Mouse (Mus musculus): ENCODE results near the gene Lrrc25.

The Lrrc25 gene

DNA sequence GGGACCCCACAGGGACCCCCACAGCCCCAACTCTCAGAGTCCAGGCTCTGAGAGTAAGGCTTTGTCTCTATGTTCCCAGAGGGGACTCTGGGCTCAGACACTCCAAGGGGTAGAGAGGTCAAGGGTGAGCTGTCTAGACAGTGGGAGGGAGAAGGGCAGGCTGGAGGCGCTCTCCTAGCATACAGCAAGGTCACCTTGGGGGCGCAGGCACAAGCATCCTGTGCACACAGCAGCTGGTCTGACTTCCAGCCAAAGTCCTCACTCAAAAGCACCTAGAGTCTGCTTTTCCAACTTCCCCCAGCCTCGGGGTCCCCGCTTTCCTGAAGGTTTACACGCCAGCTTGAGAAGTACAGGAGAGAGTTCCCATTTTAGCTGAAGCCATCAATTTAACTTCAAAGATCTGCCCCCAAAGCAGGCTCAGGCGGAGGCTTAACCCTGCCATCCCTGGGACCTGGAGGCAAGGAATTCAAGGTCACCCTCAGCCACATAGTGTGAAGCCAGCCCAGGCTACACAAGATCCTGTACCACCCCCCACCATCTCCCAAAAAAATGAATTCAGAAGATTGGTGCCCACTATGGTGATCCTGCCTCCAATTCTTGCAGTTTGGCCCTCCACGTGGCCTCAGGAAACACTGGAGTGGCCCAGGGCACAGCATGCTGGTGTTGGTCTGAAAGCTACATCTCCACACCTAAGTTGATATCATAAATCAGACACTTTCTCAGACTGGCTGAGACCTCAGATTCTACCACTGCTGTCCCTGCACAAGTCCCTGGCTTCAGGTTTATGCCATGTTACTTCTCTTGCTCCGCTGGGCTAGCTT lies 31.6 kb downstream of the Lrrc25 start:
- DNase-seq (ENCODE audit: low spot score in 2 of 2): no peak

DNA sequence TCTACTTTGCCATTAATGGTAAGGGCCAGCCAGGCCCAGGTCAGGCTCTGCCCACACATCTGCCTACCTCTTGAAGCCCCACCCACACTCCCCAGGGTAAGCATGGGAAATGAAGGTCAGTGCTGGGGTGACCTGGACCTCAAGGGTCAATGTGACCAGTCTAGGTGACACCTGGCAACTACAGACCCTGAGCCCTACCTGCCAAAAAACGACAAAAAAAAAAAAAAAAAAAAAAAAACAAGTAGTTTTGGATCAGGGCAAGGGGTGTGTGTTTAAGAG lies 32.1 kb downstream of the Lrrc25 start:
- no peak for DNase-seq (ENCODE audit: low spot score in 2 of 2)

DNA sequence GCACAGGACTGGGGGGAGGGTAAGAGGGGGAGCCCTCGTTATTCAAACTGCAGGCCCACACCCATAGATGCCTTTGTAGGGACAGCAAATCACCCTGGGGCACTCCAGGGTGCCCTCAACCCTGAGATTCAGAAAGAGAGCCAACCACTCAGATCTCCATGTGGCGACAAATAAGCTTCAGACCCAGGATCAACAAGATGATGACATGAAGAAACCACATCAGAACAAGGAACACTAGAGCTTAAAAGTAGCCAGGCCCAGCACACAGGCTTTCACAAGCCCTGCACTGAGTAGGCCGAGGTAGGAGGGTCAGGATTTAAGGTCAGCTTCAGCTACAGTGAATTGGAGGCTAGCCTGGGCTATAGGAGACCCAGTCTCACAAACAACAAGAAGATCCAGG lies 33.0 kb downstream of the Lrrc25 start:
- DNase-seq (ENCODE audit: low spot score in 2 of 2): no peak

DNA sequence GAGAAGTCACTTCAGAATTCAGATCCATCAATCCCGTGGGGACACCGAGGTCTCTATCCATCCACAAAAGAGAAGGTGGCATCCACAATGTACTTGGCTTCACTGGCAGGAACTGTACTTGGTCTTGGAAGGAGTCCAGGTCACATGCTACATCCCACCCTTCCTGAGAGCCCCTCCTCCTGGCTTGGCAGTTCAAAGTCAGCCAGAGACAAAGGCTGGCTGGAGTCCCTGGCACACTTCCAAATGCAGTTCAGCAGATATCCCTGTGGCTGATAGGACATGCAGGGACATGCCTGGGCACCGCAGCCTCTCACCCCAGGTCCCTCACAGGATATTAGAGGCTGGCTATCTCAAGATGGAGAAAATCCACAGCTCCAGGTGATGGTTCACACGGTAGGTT lies 33.4 kb downstream of the Lrrc25 start:
- DNase-seq (ENCODE audit: low spot score in 2 of 2): peak; percentile 74 to 78

DNA sequence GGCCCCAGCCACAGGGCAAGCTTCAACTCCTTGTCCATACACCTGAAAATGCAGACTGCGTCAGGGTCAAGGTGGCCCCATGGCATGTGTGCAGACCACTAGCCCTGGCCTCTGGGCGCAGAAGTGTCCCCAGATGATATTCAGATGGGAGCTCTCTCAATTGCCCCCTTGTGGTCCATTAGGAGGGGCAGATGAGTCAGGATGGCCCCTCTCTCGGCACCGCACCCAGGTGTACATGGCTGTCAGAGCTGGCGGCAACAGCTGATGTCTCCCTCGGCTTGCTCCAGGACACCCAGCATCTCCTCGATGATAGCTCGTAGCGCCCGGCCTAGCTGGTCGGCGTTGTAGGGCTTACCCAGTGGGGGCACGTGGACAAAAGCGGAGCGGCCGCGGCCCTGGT lies 34.4 kb downstream of the Lrrc25 start:
- DNase-seq (ENCODE audit: low spot score in 2 of 2): no peak

DNA sequence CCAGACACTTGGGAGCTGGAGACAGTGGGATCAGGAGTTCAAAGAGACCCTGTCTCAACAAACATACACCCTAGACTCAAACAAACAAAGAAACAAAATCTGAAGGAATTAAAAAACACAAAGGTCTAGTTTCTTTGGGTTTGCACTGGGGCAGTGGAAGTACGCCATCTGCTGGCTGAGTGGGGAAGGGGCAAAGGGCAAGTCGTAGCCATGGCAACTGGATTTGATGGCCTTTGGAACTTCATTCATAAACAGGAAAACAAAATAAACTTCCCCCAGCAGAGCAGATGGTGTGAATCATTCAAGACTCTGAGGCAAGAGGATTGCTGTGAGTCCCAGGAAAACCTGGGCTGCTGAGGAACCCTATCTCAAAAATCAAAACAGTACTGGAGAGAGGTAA lies 37.3 kb downstream of the Lrrc25 start:
- no peak for DNase-seq (ENCODE audit: low spot score in 2 of 2)

DNA sequence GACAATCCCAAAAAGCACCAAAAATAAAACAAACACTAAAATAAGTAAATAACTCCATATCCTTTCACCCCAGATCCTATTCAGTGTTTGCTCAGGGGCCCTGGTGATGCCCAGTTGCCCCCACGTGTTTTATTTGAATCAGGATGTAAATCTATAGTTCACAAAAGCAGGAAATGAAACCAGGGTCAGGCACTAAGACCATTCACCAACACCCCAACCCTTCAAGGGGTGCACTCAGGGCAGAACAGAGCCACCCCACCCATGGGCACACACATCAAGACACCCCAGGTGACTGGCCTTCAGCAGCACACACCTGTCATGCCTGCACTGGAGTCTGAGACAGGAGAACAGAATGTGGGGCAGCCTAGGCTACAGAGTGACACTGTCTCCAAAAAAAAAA lies 38.2 kb downstream of the Lrrc25 start:
- DNase-seq (ENCODE audit: low spot score in 2 of 2): no peak

DNA sequence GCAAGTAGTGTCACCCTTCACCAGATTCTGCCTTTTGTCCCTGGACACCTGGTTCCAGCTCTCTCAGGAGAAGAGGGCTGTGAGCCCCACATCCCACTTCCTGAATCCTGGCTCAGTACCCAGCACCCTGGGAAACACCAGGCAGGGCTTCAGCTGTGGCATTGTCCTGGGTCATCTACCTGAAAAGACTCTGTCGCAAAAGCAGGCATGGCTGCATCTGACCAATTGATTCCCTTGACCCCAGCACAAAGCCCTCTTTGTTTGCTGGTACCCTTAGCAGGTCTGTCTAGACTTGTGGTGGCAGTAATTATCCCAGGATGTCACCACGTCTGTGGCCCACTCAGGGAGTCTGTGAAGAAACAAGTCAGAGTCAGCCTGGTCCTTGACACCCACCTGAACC lies 39.5 kb downstream of the Lrrc25 start:
- DNase-seq (ENCODE audit: low spot score in 2 of 2): no peak

DNA sequence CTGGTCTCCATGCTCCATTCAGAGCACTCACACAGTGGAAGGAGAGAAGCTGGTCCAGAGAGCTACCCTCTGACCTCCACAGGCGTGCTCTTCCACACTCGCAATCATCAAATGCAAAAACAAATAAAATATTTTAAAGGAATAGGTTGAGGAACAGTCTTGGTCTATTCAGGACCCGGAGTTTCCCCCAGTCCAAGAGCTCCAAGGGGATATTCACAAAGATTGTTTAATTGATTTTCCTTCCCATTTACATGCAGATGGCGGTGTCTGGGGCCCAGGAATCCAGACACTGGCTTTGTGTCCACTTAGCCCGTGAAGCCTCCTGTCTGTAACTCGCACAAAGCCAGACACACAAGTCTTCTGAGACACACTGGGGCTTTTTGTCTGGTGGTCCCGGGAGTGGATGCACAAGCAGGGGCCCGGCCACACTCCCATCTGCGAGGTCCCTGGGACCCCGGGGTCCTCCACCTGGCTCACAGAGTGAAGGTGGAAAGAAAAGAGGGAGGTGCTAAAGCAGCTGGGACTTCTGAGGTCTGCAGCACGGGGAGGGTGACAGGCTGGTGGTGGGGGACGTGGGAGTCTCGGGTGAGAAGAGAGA lies 40.3 kb downstream of the Lrrc25 start:
- no peak for DNase-seq (ENCODE audit: low spot score in 2 of 2)

DNA sequence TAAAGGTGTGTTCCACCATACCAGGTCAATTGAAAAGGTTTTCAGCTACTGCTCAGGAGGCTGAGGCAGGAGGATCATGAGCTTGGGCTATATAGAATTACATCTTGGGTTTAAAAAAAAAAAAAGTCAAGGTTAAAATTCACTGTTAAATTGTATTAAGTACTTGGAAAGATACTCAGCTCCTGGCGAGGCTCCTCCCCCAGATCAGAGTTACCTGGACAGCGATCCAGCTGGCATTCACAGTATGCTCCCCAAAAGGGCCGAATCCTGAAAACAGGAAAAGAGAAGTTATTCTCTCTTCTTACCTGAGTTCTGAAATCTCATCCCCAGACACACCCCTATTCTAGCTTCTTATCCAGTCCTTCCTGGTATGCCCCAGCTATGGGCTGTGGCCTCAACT lies 41.3 kb downstream of the Lrrc25 start:
- no peak for DNase-seq (ENCODE audit: low spot score in 2 of 2)

DNA sequence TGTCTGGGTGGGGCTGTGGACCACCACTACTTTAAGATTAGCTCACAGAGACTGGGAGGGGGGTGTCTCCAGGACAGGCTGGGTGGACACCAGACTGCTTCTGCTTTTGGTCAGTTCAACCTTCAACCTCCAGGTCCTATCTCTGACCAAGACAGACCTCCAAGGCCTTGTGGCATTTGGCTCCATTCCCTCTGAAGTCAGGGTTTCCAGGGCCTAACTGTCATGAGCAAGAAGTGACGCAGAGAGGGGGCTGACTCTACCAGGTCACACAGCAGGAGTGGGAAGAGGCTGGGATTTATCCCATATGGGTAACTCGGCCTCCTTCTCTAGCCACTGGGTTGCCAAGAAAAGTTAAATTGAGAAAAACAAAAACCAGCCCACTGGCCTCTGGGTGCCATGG lies 41.8 kb downstream of the Lrrc25 start:
- DNase-seq (ENCODE audit: low spot score in 2 of 2): no peak

DNA sequence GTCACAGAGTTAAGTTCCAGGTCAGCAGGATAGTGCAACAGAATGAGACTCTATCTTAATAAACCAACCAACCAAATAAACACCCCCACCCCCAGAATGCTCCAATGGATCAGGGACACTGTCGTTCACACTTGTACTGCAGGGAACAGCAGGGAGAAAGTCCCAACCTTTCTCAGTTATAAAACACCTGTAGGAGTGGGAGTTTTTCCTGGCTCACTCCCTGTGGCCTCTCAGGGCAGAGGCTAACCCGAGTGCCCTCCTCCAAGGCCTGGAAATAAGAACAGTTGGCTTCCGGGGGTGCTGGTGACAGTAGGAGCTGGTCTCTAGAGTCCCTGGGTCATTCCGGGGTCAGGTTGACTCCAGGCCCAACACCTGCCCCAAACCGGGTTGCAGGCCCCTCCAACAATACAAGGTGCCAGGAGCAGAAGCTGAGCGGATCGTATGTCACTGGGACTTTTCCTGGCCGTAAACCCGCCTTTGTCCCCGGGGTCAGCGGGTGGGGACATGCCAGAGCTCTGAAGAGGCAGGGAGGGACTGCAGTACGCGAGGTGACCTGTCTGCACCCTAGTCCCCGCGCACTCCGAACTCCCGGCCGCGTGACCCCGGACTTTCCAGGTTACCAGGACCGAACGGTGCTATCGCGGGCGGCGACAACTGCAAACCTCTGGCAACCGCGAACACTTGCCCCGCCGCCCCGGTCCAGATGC lies 43.1 kb downstream of the Lrrc25 start:
- DNase-seq (ENCODE audit: low spot score in 2 of 2): no peak

DNA sequence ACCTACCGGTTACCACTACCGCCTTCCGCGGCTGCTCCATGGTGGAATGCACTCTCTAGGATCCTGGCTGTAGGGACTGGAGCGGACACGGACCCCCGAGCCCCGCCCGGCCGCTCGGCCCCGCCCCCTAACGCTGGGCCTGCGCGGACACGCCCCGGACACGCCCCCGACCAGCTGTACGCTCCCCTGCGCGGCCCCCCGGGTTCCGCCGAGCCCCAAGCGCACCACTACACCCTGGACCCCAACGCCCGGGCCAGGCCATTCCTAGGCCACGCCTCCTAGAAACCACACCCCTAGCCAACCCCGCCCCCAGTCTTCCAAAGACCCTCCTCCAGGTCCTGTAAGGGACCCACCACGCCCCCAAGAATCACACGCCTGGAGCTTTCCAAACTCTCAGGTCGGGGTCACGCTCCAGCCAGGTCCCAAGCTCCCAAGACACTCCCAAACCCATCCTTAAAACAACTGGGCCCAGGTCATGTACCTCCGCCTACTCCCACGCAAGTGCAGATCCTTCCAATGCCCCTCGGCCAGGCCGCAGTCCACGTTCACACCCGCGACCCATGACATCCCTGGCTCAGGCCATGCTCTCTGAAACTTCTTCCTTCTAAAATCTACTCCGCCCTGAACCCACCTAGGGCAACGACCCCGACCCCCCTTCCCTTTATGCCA lies 43.8 kb downstream of the Lrrc25 start:
- peak; percentile 94 to 97 for DNase-seq (ENCODE audit: low spot score in 2 of 2)

DNA sequence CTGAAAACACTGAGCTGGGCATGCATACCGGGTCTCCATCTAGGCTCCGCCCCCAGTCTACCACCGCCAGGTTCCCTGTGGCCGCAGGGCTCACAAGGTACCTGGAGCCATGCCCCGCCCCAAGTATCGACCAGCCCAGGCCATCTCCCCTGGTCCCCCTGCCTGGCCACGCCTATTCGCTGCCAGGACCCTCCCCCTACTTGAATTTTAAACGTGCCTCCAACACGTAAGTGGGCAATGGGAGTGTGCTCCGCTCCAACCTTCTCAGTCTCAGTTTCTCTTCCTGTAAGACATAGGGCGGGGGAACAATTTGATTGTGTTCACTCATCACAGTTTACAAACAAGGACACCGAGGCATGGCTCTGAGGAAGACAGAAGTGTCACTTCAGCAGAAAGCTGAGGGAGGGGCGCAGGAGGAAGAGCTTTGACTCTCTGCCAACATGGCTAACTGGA lies 44.3 kb downstream of the Lrrc25 start, which contains the start of gene Pgpep1:
Gene Pgpep1 (minus strand): TSS at position 116 of the 453 bp plus-strand sequence.
- DNase-seq (ENCODE audit: low spot score in 2 of 2): no peak

DNA sequence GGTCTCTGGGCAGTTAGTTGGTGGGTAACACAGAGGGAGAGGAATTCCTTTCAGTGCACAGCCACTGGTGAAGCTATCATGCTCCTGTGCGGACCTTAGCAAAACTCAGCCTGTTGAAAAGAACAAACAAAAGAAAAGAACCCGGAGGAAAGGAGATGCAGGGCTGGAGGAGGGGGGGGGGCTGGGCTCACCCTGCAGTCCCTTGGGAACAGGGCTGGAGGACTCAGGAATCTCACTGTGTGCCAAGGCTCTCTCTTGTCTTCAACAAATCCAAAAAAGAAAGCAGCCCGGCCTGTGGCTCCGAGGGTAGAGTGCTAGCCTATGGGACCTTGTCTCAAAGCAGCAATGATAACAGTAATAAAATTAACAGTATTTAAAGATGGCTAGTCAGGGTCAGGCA lies 47.7 kb downstream of the Lrrc25 start:
- no peak for DNase-seq (ENCODE audit: low spot score in 2 of 2)

DNA sequence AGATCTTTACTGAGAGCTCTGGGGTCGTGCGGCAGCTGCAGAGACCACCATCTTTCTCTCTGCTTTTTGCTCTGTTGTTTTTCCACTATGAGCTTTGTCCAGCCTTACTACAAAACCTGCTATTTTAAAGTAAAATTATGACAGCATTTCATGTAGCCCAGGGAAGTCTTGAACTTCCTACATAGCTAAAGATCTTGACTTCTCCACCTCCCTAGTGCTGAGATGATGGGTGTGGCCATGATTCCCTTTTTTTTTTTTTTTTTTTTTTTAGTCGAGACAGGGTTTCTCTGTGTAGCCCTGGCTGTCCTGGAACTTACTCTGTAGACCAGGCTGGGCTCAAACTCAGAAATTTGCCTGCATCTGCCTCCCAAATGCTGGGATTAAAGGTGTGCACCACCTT lies 48.7 kb downstream of the Lrrc25 start:
- no peak for DNase-seq (ENCODE audit: low spot score in 2 of 2)

DNA sequence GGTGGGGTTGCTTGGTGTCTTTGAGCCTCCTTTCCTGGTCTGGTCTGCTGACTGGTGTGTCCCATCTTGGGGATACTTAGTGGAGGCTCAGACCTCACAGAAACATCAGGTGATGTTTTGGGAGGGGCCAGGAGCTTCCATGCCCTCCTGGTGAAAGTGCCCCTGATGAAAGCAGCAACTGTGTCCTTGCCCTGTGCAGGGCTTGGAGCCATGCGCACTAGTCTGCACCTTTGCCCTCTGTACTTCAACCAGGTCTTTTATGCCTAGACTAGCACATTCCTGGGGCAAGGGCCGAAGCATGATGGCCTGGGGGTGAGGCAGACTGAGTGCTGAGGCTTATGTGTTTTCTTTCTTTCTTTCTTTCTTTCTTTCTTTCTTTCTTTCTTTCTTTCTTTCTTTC lies 49.6 kb downstream of the Lrrc25 start:
- no peak for DNase-seq (ENCODE audit: low spot score in 2 of 2)

DNA sequence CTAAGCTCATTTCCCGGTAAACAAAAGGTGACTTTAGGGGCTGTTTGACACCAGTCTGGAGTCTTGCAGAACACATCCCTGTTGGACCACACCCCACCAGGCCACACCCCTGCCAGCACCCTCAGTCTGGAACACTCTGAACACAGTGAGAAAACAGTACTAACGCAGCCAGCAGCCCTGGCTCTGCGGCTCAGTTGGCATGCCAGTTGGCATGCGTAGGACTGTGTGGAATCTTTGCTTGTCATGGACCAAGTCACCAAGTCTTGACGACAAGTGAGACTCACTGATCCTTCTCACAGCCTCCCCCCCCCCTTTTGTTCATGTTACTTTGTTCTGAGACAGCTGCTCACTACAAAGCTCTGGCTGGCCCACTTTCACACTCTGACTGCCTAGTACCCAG lies 51.1 kb downstream of the Lrrc25 start:
- DNase-seq (ENCODE audit: low spot score in 2 of 2): no peak

Data from urinary bladder, postnatal 4 days (tissue).